ENCODE assay signal across 14 mouse cellular contexts in the genomic region with DNA sequence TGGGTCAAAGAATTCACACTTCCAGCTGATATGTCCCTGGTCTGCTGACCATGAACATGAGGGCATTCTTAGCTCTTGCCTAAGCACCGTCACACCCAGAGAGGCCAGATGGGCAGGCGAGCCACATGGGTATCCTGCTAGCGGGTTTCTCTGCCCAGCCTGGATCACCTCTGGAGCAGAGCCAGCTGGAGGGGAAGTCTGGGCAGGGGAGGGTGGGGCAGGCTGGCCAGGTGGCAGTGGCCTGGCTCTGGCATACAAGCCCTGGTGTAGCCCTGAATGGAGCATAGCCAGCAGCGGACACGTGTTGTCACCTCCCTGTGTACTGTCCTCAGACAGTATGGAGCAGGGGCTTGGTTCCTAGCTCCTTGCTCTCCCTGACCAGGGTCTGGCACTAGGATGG. TPM values are rescaled to one million over a fixed set of nuclear protein-coding genes. Genes with fewer than 3 reads are reported as not detected.
A peak's percentile ranks its signal among the peaks of the same experiment; 100 is the strongest.
DNase-seq lines count a peak whose midpoint lies in the region; ATAC-seq lines count a peak whose summit lies in the region.
"Had no signal": no experiment of that assay in that cellular context is flagged by ENCODE, and none has a peak within 500 bp of the region (broad histone marks: within the 10 kb centered on the region; RNA-seq: fewer than 3 reads in every experiment).

No protein-coding gene starts in this region.

- peak overlapping the region; percentile 1; the same call in 1 of the 2 replicates for H3K27ac ChIP-seq in intestine, embryonic 16.5 days (ENCODE audit: low read length)
- H3K27ac ChIP-seq in intestine, embryonic 15.5 days: no peak overlapping the region
- H3K27ac ChIP-seq: forebrain, embryonic 12.5 days; limb, embryonic 15.5 days had no signal

- no peak overlapping the region for H3K4me3 ChIP-seq in intestine, embryonic 16.5 days (ENCODE audit: low read length)
- no peak overlapping the region for H3K4me3 ChIP-seq in intestine, embryonic 15.5 days (replicated peaks)
- H3K4me3 ChIP-seq: forebrain, embryonic 12.5 days; limb, embryonic 15.5 days had no signal

- no peaks in the 10 kb centered on the region for H3K4me1 ChIP-seq in intestine, embryonic 16.5 days (ENCODE audit: control insufficient read depth, insufficient read depth, low read length)
- no peaks in the 10 kb centered on the region for H3K4me1 ChIP-seq in intestine, embryonic 15.5 days (replicated peaks)
- H3K4me1 ChIP-seq: forebrain, embryonic 12.5 days had no signal

- H3K9ac ChIP-seq in intestine, embryonic 16.5 days (ENCODE audit: low read depth, low read length): no peak overlapping the region
- H3K9ac ChIP-seq in intestine, embryonic 15.5 days: no peak overlapping the region
- H3K9ac ChIP-seq: limb, embryonic 15.5 days had no signal

- H3K36me3 ChIP-seq in intestine, embryonic 16.5 days (ENCODE audit: control insufficient read depth, insufficient read depth, low read length): peaks cover 7% of the 10 kb centered on the region; the same call in 1 of the 2 replicates
- H3K36me3 ChIP-seq in intestine, embryonic 15.5 days: peaks cover 5% of the 10 kb centered on the region; the same call in 1 of the 2 replicates

- no peaks in the 10 kb centered on the region for H3K27me3 ChIP-seq in intestine, embryonic 16.5 days (replicated peaks; ENCODE audit: control insufficient read depth, insufficient read depth, low read length)
- no peaks in the 10 kb centered on the region for H3K27me3 ChIP-seq in intestine, embryonic 15.5 days (replicated peaks)
- H3K27me3 ChIP-seq: forebrain, embryonic 12.5 days; limb, embryonic 15.5 days had no signal

- 76% methylated on average over 5 of the region's 5 CpGs for WGBS in intestine, embryonic 16.5 days
- 83% methylated on average over 5 of the region's 5 CpGs for WGBS in intestine, embryonic 15.5 days

- DNase-seq in MN1 (ENCODE audit: low spot score): peak; percentile 95
- peak; percentile 96 for DNase-seq in cerebellum, adult 11-12 months
- DNase-seq in heart, adult 9 months (ENCODE audit: low spot score in 2 of 2): peak; percentile 56 to 60
- no peak for DNase-seq in frontal cortex, postnatal 10 days (ENCODE audit: low spot score in 2 of 2)
- DNase-seq in layer of hippocampus, postnatal 36 days: no peak
- DNase-seq: kidney, adult 8-10 months; thymus, postnatal 36 days had no signal

- peak; percentile 36; the same call in 1 of the 2 replicates for ATAC-seq in intestine, embryonic 16.5 days
- ATAC-seq in intestine, embryonic 15.5 days: no peak
- no peak for ATAC-seq in activated CD4-positive, CD25-positive, alpha-beta regulatory T cell, adult 4 months
- ATAC-seq: midbrain, embryonic 16.5 days had no signal

- no peak overlapping the region for H3K4me2 ChIP-seq in intestine, embryonic 16.5 days (ENCODE audit: low read depth, low read length)
- H3K4me2 ChIP-seq in intestine, embryonic 15.5 days (replicated peaks): no peak overlapping the region
- H3K4me2 ChIP-seq: forebrain, embryonic 12.5 days; limb, embryonic 15.5 days had no signal

- H3K9me3 ChIP-seq in intestine, embryonic 16.5 days (ENCODE audit: control insufficient read depth, low read length): no peaks in the 10 kb centered on the region
- no peaks in the 10 kb centered on the region for H3K9me3 ChIP-seq in intestine, embryonic 15.5 days
- H3K9me3 ChIP-seq: forebrain, embryonic 12.5 days; G1E; limb, embryonic 15.5 days had no signal

RNA-seq across cellular contexts. Expression of gene Comp, which starts 22.3 kb away (rescaled TPM):
- polyA plus RNA-seq in intestine, embryonic 16.5 days (2015; fragmentation: Nextera tagmentation; extraction: Ambion mirVana): 0.39 and 0.51 TPM in 2 replicates
- 0.39 and 0.82 TPM in 2 replicates for polyA plus RNA-seq in intestine, embryonic 15.5 days (2015; fragmentation: Nextera tagmentation; extraction: Ambion mirVana)
- under 1 TPM in 1 of 2 experiments, not detected in 1; 0.95 TPM for polyA plus RNA-seq in activated CD4-positive, CD25-positive, alpha-beta regulatory T cell, adult 4 months (2017; shearing (Covaris generic))
- total RNA-seq in layer of hippocampus, postnatal 36 days (2021): under 1 TPM; 0.32 to 0.91 TPM
- total RNA-seq: G1E had no signal

RNA-seq across cellular contexts. Expression of gene Upf1, which starts 42.6 kb away (rescaled TPM):
- 6.8 and 7.4 TPM in 2 replicates for polyA plus RNA-seq in intestine, embryonic 16.5 days (2015; fragmentation: Nextera tagmentation; extraction: Ambion mirVana)
- 14.6 and 15.7 TPM in 2 replicates for polyA plus RNA-seq in intestine, embryonic 15.5 days (2015; fragmentation: Nextera tagmentation; extraction: Ambion mirVana)
- 10 to 100 TPM; 12.1 to 15.3 TPM for polyA plus RNA-seq in activated CD4-positive, CD25-positive, alpha-beta regulatory T cell, adult 4 months (2017; shearing (Covaris generic))
- 10 to 100 TPM; 70.4 to 72.6 TPM for total RNA-seq in layer of hippocampus, postnatal 36 days (2021)

RNA-seq across cellular contexts. Expression of gene Crtc1, which starts 43.7 kb away (rescaled TPM):
- 12.9 and 16.4 TPM in 2 replicates for polyA plus RNA-seq in intestine, embryonic 16.5 days (2015; fragmentation: Nextera tagmentation; extraction: Ambion mirVana)
- 14.8 and 15.0 TPM in 2 replicates for polyA plus RNA-seq in intestine, embryonic 15.5 days (2015; fragmentation: Nextera tagmentation; extraction: Ambion mirVana)
- 1 to 10 TPM; 7.1 to 8.4 TPM for polyA plus RNA-seq in activated CD4-positive, CD25-positive, alpha-beta regulatory T cell, adult 4 months (2017; shearing (Covaris generic))
- total RNA-seq in layer of hippocampus, postnatal 36 days (2021): 100 to 1,000 TPM; 181 to 187 TPM

Comparison
In these comparisons a context has a peak if more than half of its experiments do, and no peak if none do; other contexts are left out.
1. DNase-seq: peak in MN1 (single experiment), cerebellum, adult 11-12 months (single experiment) and heart, adult 9 months (2 of 2); none in frontal cortex, postnatal 10 days (0 of 2) and layer of hippocampus, postnatal 36 days (0 of 2).